Mouse (Mus musculus) embryonic fibroblast, embryonic 13.5 days (primary cell): Measurements from ENCODE around the gene Hs3st2. TPM values are rescaled to one million over a fixed set of nuclear protein-coding genes. Genes with fewer than 3 reads are reported as not detected.
"Not testable (repeated sequence)": the region's sequence is repeated elsewhere in the genome, so short reads cannot be mapped to it uniquely, and the experiment has no call there.

Experiments
- H3K27ac ChIP-seq: 2 replicates; pipeline ENCODE4 v1.5.1; 2012; ENCODE audit warnings: low read length, control low read depth, inconsistent platforms; ENCODE audit not compliant: insufficient read depth
- H3K4me1 ChIP-seq: 2 replicates; pipeline ENCODE4 v1.6.1; 2011; ENCODE audit warnings: low read length; ENCODE audit not compliant: control insufficient read depth, insufficient read depth
- H3K4me3 ChIP-seq: 2 replicates; pipeline ENCODE4 v1.5.1; 2011; ENCODE audit warnings: mild to moderate bottlenecking, control low read depth, low read length; ENCODE audit not compliant: insufficient read depth
- CTCF ChIP-seq: IDR thresholded peaks from 2 replicates; pipeline ENCODE4 v1.5.1; 2011; ENCODE audit warnings: mild to moderate bottlenecking, control low read depth, low read length, moderate library complexity, borderline replicate concordance; ENCODE audit not compliant: insufficient read depth
- POLR2A ChIP-seq: IDR thresholded peaks from 2 replicates; pipeline ENCODE4 v1.6.1; 2011; ENCODE audit warnings: low read depth, mild to moderate bottlenecking, control low read depth, low read length, moderate library complexity
- polyA plus RNA-seq: library from polyadenylated mRNA; stranded (reverse); fragments of >200 nt; gene quantifications from 2 replicates; pipeline ENCODE4 v1.2.4, GENCODE M21; 2011; ENCODE audit warnings: low read depth; ENCODE audit not compliant: missing spikeins, insufficient read length

Gene Hs3st2
- not detected in 2 replicates for polyA plus RNA-seq

- no peak within 1 kb of the TSS for H3K27ac ChIP-seq
- no peak for TF ChIP-seq CTCF
- TF ChIP-seq POLR2A = no peak
- no peak within 1 kb of the TSS for H3K4me3 ChIP-seq
- H3K4me1 ChIP-seq = no peaks in the 10 kb centered on the region
Observed at GRCm38 (mm10) chr7:121391225-121391983, at the start of gene Hs3st2. Hs3st2 (plus strand) TSS chr7:121391859.

GRCm38 (mm10) chr7:121348284-121348963 lies 43.2 kb upstream of the Hs3st2 start:
- TF ChIP-seq POLR2A = no peak
- Histone ChIP-seq H3K27ac (no peak overlapping the region), H3K4me3 (no peak overlapping the region), H3K4me1 (no peaks in the 10 kb centered on the region)

GRCm38 (mm10) chr7:121351688-121352087 lies 40.0 kb upstream of the Hs3st2 start:
- Histone ChIP-seq H3K4me1 (no peaks in the 10 kb centered on the region), H3K4me3 (no peak overlapping the region), H3K27ac (no peak overlapping the region)
- no peak for TF ChIP-seq POLR2A
- no peak for TF ChIP-seq CTCF

GRCm38 (mm10) chr7:121361448-121361847 lies 30.2 kb upstream of the Hs3st2 start:
- not testable (repeated sequence) for H3K27ac ChIP-seq, H3K4me1 ChIP-seq, H3K4me3 ChIP-seq

- no peak for TF ChIP-seq CTCF
- no peak for TF ChIP-seq POLR2A
- H3K4me3 ChIP-seq = no peak overlapping the region
Observed at GRCm38 (mm10) chr7:121365584-121365983, 26.1 kb upstream of the Hs3st2 start.

GRCm38 (mm10) chr7:121367185-121367584 lies 24.5 kb upstream of the Hs3st2 start:
- TF ChIP-seq POLR2A = no peak
- no peak for TF ChIP-seq CTCF
- no peak overlapping the region for H3K27ac ChIP-seq

More at GRCm38 (mm10) chr7:121365584-121365983, 26.1 kb upstream of the Hs3st2 start:
- Histone ChIP-seq H3K27ac (no peak overlapping the region), H3K4me1 (no peaks in the 10 kb centered on the region)

GRCm38 (mm10) chr7:121371990-121372389 lies 19.7 kb upstream of the Hs3st2 start:
- no peaks in the 10 kb centered on the region for H3K4me1 ChIP-seq
- TF ChIP-seq CTCF = no peak
- no peak for TF ChIP-seq POLR2A
- H3K27ac ChIP-seq = no peak overlapping the region
- no peak overlapping the region for H3K4me3 ChIP-seq

More at GRCm38 (mm10) chr7:121367185-121367584, 24.5 kb upstream of the Hs3st2 start:
- Histone ChIP-seq H3K4me1 (no peaks in the 10 kb centered on the region), H3K4me3 (no peak overlapping the region)

GRCm38 (mm10) chr7:121375456-121375855 lies 16.2 kb upstream of the Hs3st2 start:
- Histone ChIP-seq H3K4me1 (no peaks in the 10 kb centered on the region), H3K27ac (no peak overlapping the region)
- TF ChIP-seq CTCF (no peak), POLR2A (no peak)

GRCm38 (mm10) chr7:121378942-121379341 lies 12.7 kb upstream of the Hs3st2 start:
- H3K4me3 ChIP-seq = no peak overlapping the region
- no peak for TF ChIP-seq POLR2A
- H3K4me1 ChIP-seq = no peaks in the 10 kb centered on the region
- H3K27ac ChIP-seq = no peak overlapping the region

More at GRCm38 (mm10) chr7:121375456-121375855, 16.2 kb upstream of the Hs3st2 start:
- H3K4me3 ChIP-seq = no peak overlapping the region

- TF ChIP-seq POLR2A = no peak
- TF ChIP-seq CTCF = no peak
- H3K4me1 ChIP-seq = no peaks in the 10 kb centered on the region
- H3K27ac ChIP-seq = no peak overlapping the region
- H3K4me3 ChIP-seq = no peak overlapping the region
Observed at GRCm38 (mm10) chr7:121391984-121392739, 503 bp downstream of the Hs3st2 start.
